Mouse (Mus musculus): Measurements from ENCODE around the gene Asb4. TPM values are rescaled to one million over a fixed set of nuclear protein-coding genes. Genes with fewer than 3 reads are reported as not detected.

Asb4 gene
- polyA plus RNA-seq, 1 experiment from 2014 or later, result 15.8 TPM

- H3K36me3 ChIP-seq, result no peaks in the 10 kb centered on the region
- H3K4me3 ChIP-seq, result no peak overlapping the region
- no peaks in the 10 kb centered on the region for H3K9me3 ChIP-seq
- 0 out of 2 replicates have a peak, but pooled peaks cover 4% of the 10 kb centered on the region for H3K27me3 ChIP-seq
- H3K4me1 ChIP-seq (replicated peaks), result no peaks in the 10 kb centered on the region
- ATAC-seq (ENCODE audit: low FRiP score, low read depth), result no peak
- no peak overlapping the region for H3K27ac ChIP-seq (replicated peaks)
- no peak overlapping the region for H3K4me2 ChIP-seq
- WGBS, result 60% methylated on average over 3 of the region's 3 CpGs
- H3K9ac ChIP-seq, result no peak overlapping the region
Observed at GRCm38 (mm10) chr6:5396797-5397196, 13.6 kb downstream of the Asb4 start.

DNA sequence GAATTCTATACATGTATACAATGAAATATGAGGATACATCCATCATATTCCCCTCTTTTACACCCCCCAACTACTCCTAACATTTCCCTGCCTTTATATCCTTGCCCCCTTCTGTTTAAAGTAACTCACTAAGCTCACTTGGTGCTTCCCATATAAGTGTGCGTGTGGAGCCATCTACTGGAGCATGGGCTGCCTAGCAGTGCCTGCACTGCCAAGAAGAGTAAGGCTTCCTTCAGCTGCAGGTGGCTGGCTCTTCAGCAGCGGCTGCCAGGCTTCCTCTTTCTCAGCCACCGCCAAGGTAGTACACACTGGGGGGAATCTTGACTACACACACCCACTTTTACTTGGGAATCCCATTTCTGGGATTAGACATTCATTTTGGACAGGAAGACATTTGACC is 18.2 kb downstream of the Asb4 start:
- no peak overlapping the region for H3K27ac ChIP-seq (replicated peaks)
- H3K4me3 ChIP-seq, result no peak overlapping the region
- peak; percentile 91 for ATAC-seq (ENCODE audit: low FRiP score, low read depth)
- 5% methylated on average over 3 of the region's 3 CpGs for WGBS
- no peaks in the 10 kb centered on the region for H3K9me3 ChIP-seq
- no peaks in the 10 kb centered on the region for H3K27me3 ChIP-seq
- H3K4me2 ChIP-seq, result no peak overlapping the region
- H3K9ac ChIP-seq, result no peak overlapping the region
- H3K4me1 ChIP-seq (replicated peaks), result peaks cover 16% of the 10 kb centered on the region
- H3K36me3 ChIP-seq, result no peaks in the 10 kb centered on the region

- WGBS, result 8% methylated on average over 18 of the region's 18 CpGs
Observed at GRCm38 (mm10) chr6:5403095-5403815, 20.1 kb downstream of the Asb4 start.

DNA sequence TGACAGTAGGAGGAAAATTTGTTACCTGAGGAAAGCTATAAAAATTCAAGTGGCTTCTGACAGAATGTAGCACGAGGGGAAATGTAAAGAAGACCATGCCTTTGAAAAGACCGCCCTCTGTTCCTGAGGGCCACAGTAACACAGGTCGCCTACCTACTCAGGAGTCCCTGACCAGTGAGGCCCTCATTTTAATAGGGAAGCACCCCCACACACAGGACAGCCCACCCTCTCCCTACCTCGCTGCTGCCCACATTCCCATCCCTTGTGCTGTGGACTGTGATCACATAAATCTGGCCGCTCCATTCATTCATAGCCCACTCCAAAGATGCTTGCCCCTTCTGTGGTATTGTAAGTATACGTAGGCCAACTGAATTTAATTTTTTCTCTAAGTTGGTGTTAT is 20.8 kb downstream of the Asb4 start:
- Histone ChIP-seq H3K9me3 (no peaks in the 10 kb centered on the region), H3K27me3 (no peaks in the 10 kb centered on the region), H3K4me2 (no peak overlapping the region), H3K9ac (no peak overlapping the region), H3K4me1 (replicated peaks) (peaks cover 30% of the 10 kb centered on the region), H3K27ac (replicated peaks) (peak overlapping the region; percentile 63), H3K36me3 (no peaks in the 10 kb centered on the region), H3K4me3 (no peak overlapping the region)
- 57% methylated on average over 6 of the region's 6 CpGs for WGBS
- no peak for ATAC-seq (ENCODE audit: low FRiP score, low read depth)

More at GRCm38 (mm10) chr6:5403095-5403815, 20.1 kb downstream of the Asb4 start:
- Histone ChIP-seq H3K27me3 (no peaks in the 10 kb centered on the region), H3K27ac (replicated peaks) (peak overlapping the region; percentile 63), H3K4me1 (replicated peaks) (peaks cover 23% of the 10 kb centered on the region), H3K36me3 (no peaks in the 10 kb centered on the region), H3K9me3 (no peaks in the 10 kb centered on the region), H3K9ac (no peak overlapping the region), H3K4me2 (peak overlapping the region; percentile 53), H3K4me3 (peak overlapping the region; percentile 29)
- ATAC-seq (ENCODE audit: low FRiP score, low read depth), result peak; percentile 73

DNA sequence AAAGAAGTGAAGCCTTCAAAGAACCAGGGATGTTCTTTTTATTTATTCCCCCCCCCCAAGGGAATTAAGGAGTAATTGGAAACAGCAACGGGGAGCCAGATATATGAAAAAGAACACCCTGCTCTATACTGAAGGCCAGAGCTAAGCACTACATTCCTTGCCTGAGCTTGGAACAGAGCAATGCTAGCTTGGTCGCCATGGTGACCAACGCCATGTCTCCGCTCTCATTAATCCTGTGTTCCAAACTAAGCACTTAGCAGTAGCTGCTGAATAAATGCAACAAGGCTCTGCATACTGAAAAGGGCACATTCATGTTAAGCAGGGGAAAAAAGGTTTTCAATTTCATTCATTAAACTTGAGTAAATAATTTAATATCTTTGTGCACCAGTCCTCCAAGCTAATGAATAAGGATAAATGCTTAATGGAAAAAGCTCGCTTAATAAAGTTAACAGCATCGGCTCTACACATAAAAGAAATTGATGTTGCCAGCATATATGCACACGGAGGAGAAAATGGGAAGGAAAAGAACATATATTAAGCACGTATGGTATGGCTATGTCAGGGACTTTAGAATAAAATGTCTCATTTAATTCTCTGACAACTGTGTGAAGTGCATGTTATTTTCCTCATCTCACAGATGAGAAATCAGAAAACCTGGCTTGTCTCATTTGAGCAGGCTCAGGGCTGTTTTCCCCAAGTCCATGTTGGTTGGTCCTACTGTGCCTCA is 25.4 kb downstream of the Asb4 start:
- Histone ChIP-seq H3K9me3 (no peaks in the 10 kb centered on the region), H3K27ac (replicated peaks) (peak overlapping the region; percentile 51; the same call in 1 of the 2 replicates), H3K4me3 (no peak overlapping the region), H3K36me3 (no peaks in the 10 kb centered on the region), H3K4me2 (peak overlapping the region; percentile 23), H3K27me3 (no peaks in the 10 kb centered on the region), H3K4me1 (replicated peaks) (peaks cover 31% of the 10 kb centered on the region), H3K9ac (no peak overlapping the region)
- peak; percentile 94 for ATAC-seq (ENCODE audit: low FRiP score, low read depth)
- 23% methylated on average over 8 of the region's 8 CpGs for WGBS

- Histone ChIP-seq H3K27ac (replicated peaks) (no peak overlapping the region), H3K4me2 (no peak overlapping the region), H3K4me3 (no peak overlapping the region), H3K27me3 (no peaks in the 10 kb centered on the region), H3K9me3 (no peaks in the 10 kb centered on the region), H3K4me1 (replicated peaks) (peaks cover 22% of the 10 kb centered on the region), H3K9ac (no peak overlapping the region), H3K36me3 (no peaks in the 10 kb centered on the region)
- no peak for ATAC-seq (ENCODE audit: low FRiP score, low read depth)
- 60% methylated on average over 4 of the region's 4 CpGs for WGBS
Observed at GRCm38 (mm10) chr6:5409676-5410075, 26.5 kb downstream of the Asb4 start.

DNA sequence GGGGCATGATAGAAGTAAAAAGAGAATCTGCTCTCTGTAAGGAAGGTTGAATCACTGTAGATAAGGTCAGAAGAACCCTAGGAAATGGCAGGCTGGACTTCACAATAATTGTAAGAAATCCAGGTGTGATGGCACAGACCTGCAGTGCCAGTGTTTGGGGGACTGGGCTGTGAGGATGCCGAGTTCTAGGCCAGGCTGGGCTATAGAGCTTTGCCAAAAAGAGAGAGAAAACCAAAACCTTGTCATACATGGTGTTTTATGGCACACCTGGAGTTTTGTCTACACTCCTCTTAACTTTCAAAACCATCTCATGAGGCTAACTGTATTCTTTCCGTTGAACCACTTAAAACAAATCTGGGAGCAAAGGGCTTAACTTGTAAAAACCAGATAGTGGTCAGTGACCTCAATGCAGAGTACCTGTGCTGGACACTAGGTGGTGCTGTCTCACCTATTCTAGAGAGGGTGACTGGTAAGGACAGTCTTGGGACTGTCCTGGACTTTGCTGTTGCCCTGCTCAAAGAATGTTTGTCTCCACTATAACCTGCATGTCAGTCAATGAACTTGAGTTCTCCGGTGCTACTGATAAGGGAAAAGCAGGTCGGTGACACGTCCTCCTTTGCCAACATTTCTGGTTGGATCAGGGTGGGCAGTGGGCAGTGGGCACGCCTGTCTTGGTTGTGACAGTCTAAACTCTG is 27.7 kb downstream of the Asb4 start:
- H3K4me1 ChIP-seq (replicated peaks), result peaks cover 22% of the 10 kb centered on the region
- no peak overlapping the region for H3K27ac ChIP-seq (replicated peaks)
- H3K36me3 ChIP-seq, result no peaks in the 10 kb centered on the region
- no peak overlapping the region for H3K9ac ChIP-seq
- no peak overlapping the region for H3K4me3 ChIP-seq
- no peak overlapping the region for H3K4me2 ChIP-seq
- H3K27me3 ChIP-seq, result no peaks in the 10 kb centered on the region
- WGBS, result 56% methylated on average over 6 of the region's 6 CpGs
- no peaks in the 10 kb centered on the region for H3K9me3 ChIP-seq
- no peak; the same call in 1 of the 2 replicates for ATAC-seq (ENCODE audit: low FRiP score, low read depth)

DNA sequence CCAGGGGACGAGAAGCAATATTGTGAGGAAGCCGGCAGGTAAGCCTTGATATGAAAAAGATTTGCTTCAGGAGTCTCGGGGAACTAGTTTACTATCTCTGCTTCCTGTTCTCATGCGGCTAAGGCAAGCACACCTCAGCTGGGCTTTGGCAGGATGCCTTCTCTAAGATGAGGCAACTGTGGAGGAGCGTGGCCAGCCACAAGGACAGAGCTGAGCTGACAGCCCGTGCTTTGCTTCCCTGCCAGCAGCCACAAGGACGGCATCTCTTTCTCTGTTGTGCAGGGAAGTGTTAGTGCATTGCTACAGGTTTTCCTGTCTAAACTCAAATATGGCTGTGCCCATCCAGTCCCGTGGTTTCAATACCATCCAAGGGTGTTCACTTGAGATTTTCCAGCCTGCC is 30.1 kb downstream of the Asb4 start:
- 43% methylated on average over 8 of the region's 8 CpGs for whole genome bisulfite sequencing
- ATAC-seq (ENCODE audit: low FRiP score, low read depth), result no peak
- H3K27me3 ChIP-seq, result no peaks in the 10 kb centered on the region
- no peak overlapping the region for H3K27ac ChIP-seq (replicated peaks)
- H3K4me2 ChIP-seq, result no peak overlapping the region
- H3K36me3 ChIP-seq, result no peaks in the 10 kb centered on the region
- H3K4me3 ChIP-seq, result no peak overlapping the region
- H3K4me1 ChIP-seq (replicated peaks), result peaks cover 15% of the 10 kb centered on the region
- no peak overlapping the region for H3K9ac ChIP-seq
- no peaks in the 10 kb centered on the region for H3K9me3 ChIP-seq

DNA sequence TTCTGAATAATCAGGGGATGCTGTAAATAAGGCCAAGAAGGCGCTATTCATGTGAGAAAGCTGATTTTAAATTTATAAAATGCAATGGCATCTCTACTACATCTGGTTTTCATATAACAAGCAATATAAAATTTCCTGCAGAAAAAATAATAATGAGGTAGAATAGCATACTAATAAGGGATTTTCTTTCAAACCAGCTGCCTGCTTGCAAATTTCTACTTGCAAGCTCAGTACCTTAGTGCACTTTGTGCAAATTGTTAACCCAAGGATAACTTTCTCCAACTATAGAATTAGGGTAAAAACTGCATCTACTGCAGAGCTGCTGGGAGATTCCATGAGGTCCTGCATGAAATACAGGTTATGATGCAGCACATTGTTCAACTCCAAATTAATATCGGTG is 38.3 kb downstream of the Asb4 start:
- H3K4me1 ChIP-seq (replicated peaks), result no peaks in the 10 kb centered on the region
- ATAC-seq (ENCODE audit: low FRiP score, low read depth), result no peak
- H3K4me2 ChIP-seq, result no peak overlapping the region
- no peaks in the 10 kb centered on the region for H3K27me3 ChIP-seq
- no peak overlapping the region for H3K4me3 ChIP-seq
- no peak overlapping the region for H3K9ac ChIP-seq
- H3K27ac ChIP-seq (replicated peaks), result no peak overlapping the region
- WGBS, result 91% methylated on average over 2 of the region's 2 CpGs
- no peaks in the 10 kb centered on the region for H3K36me3 ChIP-seq
- no peaks in the 10 kb centered on the region for H3K9me3 ChIP-seq

DNA sequence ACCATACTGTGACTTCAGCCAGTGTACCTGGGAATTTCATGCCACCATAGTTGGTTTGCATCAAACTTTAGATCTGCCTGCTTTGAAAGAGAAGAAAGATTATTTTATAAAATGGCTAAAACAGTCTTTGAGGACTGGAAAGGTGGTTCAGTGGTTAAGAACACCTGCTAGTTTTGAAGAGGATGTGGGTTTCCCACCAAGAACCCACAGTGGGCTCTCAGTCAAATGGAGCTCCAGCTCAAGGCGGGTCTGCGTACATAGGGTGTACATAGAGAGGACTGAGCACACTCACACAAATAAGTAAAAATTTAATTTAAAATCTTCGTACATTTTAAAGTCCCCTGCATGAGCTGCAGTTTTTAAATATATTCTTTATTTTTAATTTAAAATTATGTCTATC is 39.2 kb downstream of the Asb4 start:
- ATAC-seq (ENCODE audit: low FRiP score, low read depth), result no peak
- no peaks in the 10 kb centered on the region for H3K36me3 ChIP-seq
- no peak overlapping the region for H3K4me2 ChIP-seq
- no peaks in the 10 kb centered on the region for H3K4me1 ChIP-seq (replicated peaks)
- no peaks in the 10 kb centered on the region for H3K27me3 ChIP-seq
- no peak overlapping the region for H3K9ac ChIP-seq
- H3K9me3 ChIP-seq, result no peaks in the 10 kb centered on the region
- 97% methylated on average over 3 of the region's 3 CpGs for WGBS
- H3K27ac ChIP-seq (replicated peaks), result no peak overlapping the region
- H3K4me3 ChIP-seq, result no peak overlapping the region

- no peaks in the 10 kb centered on the region for H3K27me3 ChIP-seq
- H3K27ac ChIP-seq (replicated peaks), result no peak overlapping the region
- H3K9ac ChIP-seq, result no peak overlapping the region
- no peaks in the 10 kb centered on the region for H3K9me3 ChIP-seq
- no peak for ATAC-seq (ENCODE audit: low FRiP score, low read depth)
- WGBS, result 90% methylated on average over 15 of the region's 15 CpGs
- no peaks in the 10 kb centered on the region for H3K36me3 ChIP-seq
- no peaks in the 10 kb centered on the region for H3K4me1 ChIP-seq (replicated peaks)
- no peak overlapping the region for H3K4me2 ChIP-seq
- no peak overlapping the region for H3K4me3 ChIP-seq
Observed at GRCm38 (mm10) chr6:5423594-5423993, 40.4 kb downstream of the Asb4 start.

GRCm38 (mm10) chr6:5427033-5427432 is 43.8 kb downstream of the Asb4 start:
- no peaks in the 10 kb centered on the region for H3K4me1 ChIP-seq (replicated peaks)
- no peak overlapping the region for H3K9ac ChIP-seq
- 85% methylated on average over 2 of the region's 2 CpGs for WGBS
- H3K4me3 ChIP-seq, result no peak overlapping the region
- no peak overlapping the region for H3K27ac ChIP-seq (replicated peaks)
- ATAC-seq (ENCODE audit: low FRiP score, low read depth), result no peak
- H3K36me3 ChIP-seq, result no peaks in the 10 kb centered on the region
- H3K9me3 ChIP-seq, result no peaks in the 10 kb centered on the region
- H3K27me3 ChIP-seq, result no peaks in the 10 kb centered on the region
- H3K4me2 ChIP-seq, result no peak overlapping the region

Data from hindbrain, embryonic 15.5 days (tissue).